Mouse (Mus musculus) embryonic fibroblast, embryonic 13.5 days (primary cell): Measurements from ENCODE around the gene Sema4a. TPM values are rescaled to one million over a fixed set of nuclear protein-coding genes. Genes with fewer than 3 reads are reported as not detected.

Experiments used
- H3K27ac ChIP-seq: 2 replicates; pipeline ENCODE4 v1.5.1; 2012; ENCODE audit warnings: low read length, control low read depth, inconsistent platforms; ENCODE audit not compliant: insufficient read depth
- H3K4me1 ChIP-seq: 2 replicates; pipeline ENCODE4 v1.6.1; 2011; ENCODE audit warnings: low read length; ENCODE audit not compliant: control insufficient read depth, insufficient read depth
- H3K4me3 ChIP-seq: 2 replicates; pipeline ENCODE4 v1.5.1; 2011; ENCODE audit warnings: mild to moderate bottlenecking, control low read depth, low read length; ENCODE audit not compliant: insufficient read depth
- CTCF ChIP-seq: IDR thresholded peaks from 2 replicates; pipeline ENCODE4 v1.5.1; 2011; ENCODE audit warnings: mild to moderate bottlenecking, control low read depth, low read length, moderate library complexity, borderline replicate concordance; ENCODE audit not compliant: insufficient read depth
- POLR2A ChIP-seq: IDR thresholded peaks from 2 replicates; pipeline ENCODE4 v1.6.1; 2011; ENCODE audit warnings: low read depth, mild to moderate bottlenecking, control low read depth, low read length, moderate library complexity
- polyA plus RNA-seq: library from polyadenylated mRNA; stranded (reverse); fragments of >200 nt; gene quantifications from 2 replicates; pipeline ENCODE4 v1.2.4, GENCODE M21; 2011; ENCODE audit warnings: low read depth; ENCODE audit not compliant: missing spikeins, insufficient read length

Gene Sema4a
- polyA plus RNA-seq, 1 experiment, result 0.25 TPM

GRCm38 (mm10) chr3:88486043-88486442 is 25.1 kb upstream of the Sema4a start:
- H3K4me1 ChIP-seq, result peaks cover 25% of the 10 kb centered on the region
- H3K4me3 ChIP-seq, result no peak overlapping the region
- TF ChIP-seq POLR2A, result no peak
- TF ChIP-seq CTCF, result no peak
- H3K27ac ChIP-seq, result no peak overlapping the region

DNA sequence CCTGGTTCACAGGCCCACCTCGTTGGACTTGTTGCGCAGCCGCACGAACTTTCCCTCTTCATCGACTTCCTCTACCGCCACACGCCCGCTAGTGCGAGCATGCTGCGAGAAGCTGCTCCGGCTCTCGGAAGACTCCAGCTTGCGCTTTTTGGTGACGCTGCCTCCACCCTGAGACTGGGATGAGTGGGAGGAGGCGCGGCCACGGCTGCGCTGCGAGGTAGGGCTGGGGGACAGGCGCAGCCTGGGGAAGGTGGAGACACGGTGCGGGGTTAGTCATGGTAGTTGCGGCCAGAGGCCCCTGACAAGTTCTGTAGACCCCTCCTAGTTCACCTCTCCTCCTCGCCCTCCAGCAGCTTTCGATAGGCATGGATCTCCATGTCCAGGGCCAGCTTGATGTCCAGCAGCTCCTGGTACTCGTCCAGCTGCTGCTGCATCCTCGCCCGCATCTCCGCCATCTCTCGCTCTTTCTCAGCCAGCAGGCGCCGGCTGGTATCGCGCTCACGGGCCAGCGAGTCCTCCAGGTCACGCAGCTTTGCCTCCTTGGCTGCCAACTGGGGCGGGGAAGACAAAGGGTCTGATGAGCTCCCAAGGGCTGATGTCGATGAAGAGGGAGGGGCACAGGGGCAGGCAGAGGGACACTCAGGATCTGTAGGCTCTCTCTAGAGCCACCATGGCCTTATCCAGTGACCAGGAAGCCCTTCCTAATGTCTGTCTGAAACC is 23.8 kb upstream of the Sema4a start:
- no peak for TF ChIP-seq CTCF
- TF ChIP-seq POLR2A, result no peak
- Histone ChIP-seq H3K4me3 (no peak overlapping the region), H3K4me1 (peaks cover 12% of the 10 kb centered on the region), H3K27ac (no peak overlapping the region)

- Histone ChIP-seq H3K27ac (no peak overlapping the region), H3K4me3 (no peak overlapping the region), H3K4me1 (peaks cover 4% of the 10 kb centered on the region; the same call in 1 of the 2 replicates)
- no peak for TF ChIP-seq POLR2A
- TF ChIP-seq CTCF, result peak; percentile 86
Observed at GRCm38 (mm10) chr3:88483621-88484020, 22.6 kb upstream of the Sema4a start.

DNA sequence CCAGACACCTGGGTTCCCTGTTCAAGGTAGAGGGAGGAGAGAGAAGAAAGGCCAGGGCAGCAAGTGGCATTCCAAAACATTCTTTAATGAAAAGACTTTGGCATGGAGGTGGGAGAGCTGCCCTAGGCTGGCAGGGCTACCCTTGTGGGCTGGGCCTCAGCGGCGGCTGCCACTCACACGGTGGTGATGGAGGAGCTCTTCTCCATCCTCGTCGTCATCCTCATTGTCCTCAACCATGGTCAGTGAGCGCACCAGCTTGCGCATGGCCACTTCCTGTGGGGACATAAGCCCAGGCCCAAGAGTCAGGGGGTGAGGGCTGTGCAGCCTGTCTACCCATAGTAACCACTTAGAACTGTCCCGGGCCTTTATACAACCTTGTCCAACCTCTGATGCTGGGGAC is 22.2 kb upstream of the Sema4a start:
- TF ChIP-seq CTCF (no peak), POLR2A (no peak)
- no peak overlapping the region for H3K4me3 ChIP-seq
- H3K4me1 ChIP-seq, result peaks cover 2% of the 10 kb centered on the region; the same call in 1 of the 2 replicates
- no peak overlapping the region for H3K27ac ChIP-seq

DNA sequence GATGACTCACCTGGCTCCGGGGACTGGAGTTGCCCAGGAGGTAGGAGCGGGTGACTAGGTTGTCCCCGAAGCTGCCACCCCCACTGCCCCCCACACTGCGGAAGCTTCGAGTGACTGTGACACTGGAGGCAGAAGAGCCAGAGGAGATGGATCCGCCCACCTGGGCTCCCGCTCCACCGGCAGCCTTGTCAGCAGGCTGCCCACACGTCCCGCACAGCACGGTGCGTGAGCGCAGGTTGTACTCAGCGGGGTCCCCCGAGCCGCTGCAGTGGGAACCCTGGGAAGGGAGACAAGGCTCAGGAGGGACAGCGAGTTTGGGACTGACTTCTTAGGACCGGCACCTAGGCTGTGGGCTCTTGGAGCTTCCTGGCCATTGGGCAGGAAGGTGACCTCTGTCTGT is 21.4 kb upstream of the Sema4a start:
- no peak for TF ChIP-seq POLR2A
- no peak for TF ChIP-seq CTCF
- Histone ChIP-seq H3K4me1 (no peaks in the 10 kb centered on the region; the same call in 1 of the 2 replicates), H3K27ac (no peak overlapping the region), H3K4me3 (no peak overlapping the region)

GRCm38 (mm10) chr3:88481372-88482040 is 20.5 kb upstream of the Sema4a start:
- no peaks in the 10 kb centered on the region; the same call in 1 of the 2 replicates for H3K4me1 ChIP-seq
- TF ChIP-seq CTCF (no peak), POLR2A (no peak)
- no peak overlapping the region for H3K4me3 ChIP-seq
- no peak overlapping the region for H3K27ac ChIP-seq

DNA sequence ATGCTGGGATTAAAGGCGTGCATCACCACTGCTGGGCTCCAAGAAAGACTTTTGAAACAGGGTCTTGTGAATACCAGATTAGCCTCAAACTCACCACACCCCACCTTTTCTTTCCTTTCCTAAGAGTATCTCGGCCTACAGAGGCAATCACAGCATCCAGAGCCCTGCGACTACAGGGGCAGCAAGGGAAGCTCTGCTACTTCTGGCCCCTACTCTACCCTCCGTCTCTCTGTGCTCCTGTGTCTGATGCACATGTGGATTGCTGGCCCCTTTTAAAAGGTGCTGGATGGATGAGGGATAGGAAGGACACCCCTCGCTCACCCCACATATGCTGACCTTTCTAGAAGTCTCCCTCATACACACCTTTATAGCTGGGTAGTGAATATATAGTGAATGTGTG is 19.7 kb upstream of the Sema4a start:
- H3K4me3 ChIP-seq, result no peak overlapping the region

GRCm38 (mm10) chr3:88479828-88480227 is 18.8 kb upstream of the Sema4a start:
- Histone ChIP-seq H3K27ac (no peak overlapping the region), H3K4me1 (no peaks in the 10 kb centered on the region; the same call in 1 of the 2 replicates), H3K4me3 (no peak overlapping the region)
- no peak for TF ChIP-seq CTCF
- TF ChIP-seq POLR2A, result no peak

More for the DNA sequence above, 19.7 kb upstream of the Sema4a start:
- Histone ChIP-seq H3K27ac (no peak overlapping the region), H3K4me1 (no peaks in the 10 kb centered on the region; the same call in 1 of the 2 replicates)
- TF ChIP-seq POLR2A, result no peak
- no peak for TF ChIP-seq CTCF

DNA sequence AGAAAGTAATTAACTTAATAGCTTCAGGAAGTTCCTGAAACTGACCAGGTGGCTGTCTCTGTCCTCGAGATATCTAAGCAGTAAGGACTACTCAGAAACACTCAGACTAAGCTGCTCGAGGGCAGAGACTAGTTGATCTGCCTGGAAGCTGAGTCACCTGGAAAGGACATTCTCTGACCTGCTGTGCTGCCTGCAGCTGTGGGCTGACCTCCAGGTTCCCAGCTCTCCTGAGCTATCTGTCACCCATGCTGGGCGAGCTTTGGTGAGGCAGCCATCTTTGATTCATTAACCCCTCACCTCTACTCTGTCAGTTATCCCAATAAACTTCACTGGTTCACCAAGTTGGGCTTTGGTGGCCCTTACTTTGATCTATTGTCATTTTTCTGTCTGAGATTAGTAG is 18.2 kb upstream of the Sema4a start:
- H3K4me3 ChIP-seq, result no peak overlapping the region
- H3K4me1 ChIP-seq, result no peaks in the 10 kb centered on the region
- TF ChIP-seq CTCF (no peak), POLR2A (no peak)
- no peak overlapping the region for H3K27ac ChIP-seq

DNA sequence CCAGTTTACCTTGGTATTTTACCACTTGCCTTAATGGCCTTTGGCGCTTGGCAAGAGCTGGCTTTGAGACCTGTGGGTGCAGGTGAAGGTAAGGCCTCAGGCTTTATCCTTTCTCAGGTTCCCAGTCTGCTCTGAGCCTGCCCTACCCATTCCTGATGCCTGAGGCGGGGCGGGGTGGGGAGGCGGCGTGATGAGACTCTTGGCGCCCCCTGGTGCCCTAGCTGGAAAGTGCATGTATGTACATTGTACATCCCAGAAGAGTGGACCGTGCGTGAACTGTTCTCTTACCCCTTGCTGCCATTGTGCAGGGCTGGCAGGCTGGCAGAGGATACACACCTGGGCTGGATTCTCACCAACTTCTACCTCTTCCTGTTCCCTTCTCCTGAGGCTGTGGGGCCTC is 16.8 kb upstream of the Sema4a start:
- no peaks in the 10 kb centered on the region for H3K4me1 ChIP-seq
- H3K27ac ChIP-seq, result no peak overlapping the region
- H3K4me3 ChIP-seq, result no peak overlapping the region
- TF ChIP-seq POLR2A (no peak), CTCF (peak; percentile 79)
